Mouse (Mus musculus): ENCODE measurements around the gene Hist2h2ab. TPM values are rescaled to one million over a fixed set of nuclear protein-coding genes. Genes with fewer than 3 reads are reported as not detected.
"Not testable (repeated sequence)": the region's sequence is repeated elsewhere in the genome, so short reads cannot be mapped to it uniquely, and the experiment has no call there.

Hist2h2ab gene
- 1 to 10 TPM in 2 of 4 experiments, under 1 TPM in 1, not detected in 1; 0.65 to 2.3 (median 1.3) TPM for total RNA-seq (2022)

GRCm38 (mm10) chr3:96219661-96220130 lies at the start of gene Hist2h2ab, which contains the start of gene Bola1:
TSS of gene Hist2h2ab (plus strand) at chr3:96219865.
TSS of gene Bola1 (minus strand) at chr3:96219709.
- peak; percentile 41 to 64 for DNase-seq (ENCODE audit: low spot score in 2 of 2)

- no peak for DNase-seq (ENCODE audit: low spot score in 2 of 2)
Measured at GRCm38 (mm10) chr3:96170276-96170675, 49.4 kb upstream of the Hist2h2ab start.

DNA sequence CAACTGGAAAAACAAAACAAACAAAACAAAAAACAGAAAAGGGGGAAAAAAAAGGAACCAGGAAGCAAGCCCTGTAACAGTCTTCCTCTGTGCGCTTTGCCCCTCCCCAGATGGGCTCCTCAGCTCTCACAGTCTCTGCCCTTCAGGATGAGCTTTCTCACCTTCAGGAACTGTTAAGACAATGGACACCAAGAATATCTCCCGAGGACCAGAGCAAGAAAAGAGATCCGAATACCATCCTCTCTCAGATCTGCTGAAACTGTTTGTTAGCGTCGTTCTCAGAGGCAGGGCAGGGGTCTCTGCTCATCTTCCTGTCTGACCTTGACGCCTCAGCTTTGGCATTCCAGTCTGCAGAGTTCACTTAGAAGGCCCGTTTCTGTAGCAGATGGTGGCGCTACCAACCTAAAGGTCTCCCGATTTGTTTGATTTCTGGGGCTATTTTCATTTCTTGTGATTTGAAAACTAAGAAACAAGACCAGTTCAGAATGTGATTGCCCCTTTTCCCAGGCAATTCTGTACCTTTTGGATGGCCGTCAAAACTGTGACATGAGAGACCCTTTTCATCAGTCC lies 48.6 kb upstream of the Hist2h2ab start:
- no peak for DNase-seq (ENCODE audit: low spot score in 2 of 2)

DNA sequence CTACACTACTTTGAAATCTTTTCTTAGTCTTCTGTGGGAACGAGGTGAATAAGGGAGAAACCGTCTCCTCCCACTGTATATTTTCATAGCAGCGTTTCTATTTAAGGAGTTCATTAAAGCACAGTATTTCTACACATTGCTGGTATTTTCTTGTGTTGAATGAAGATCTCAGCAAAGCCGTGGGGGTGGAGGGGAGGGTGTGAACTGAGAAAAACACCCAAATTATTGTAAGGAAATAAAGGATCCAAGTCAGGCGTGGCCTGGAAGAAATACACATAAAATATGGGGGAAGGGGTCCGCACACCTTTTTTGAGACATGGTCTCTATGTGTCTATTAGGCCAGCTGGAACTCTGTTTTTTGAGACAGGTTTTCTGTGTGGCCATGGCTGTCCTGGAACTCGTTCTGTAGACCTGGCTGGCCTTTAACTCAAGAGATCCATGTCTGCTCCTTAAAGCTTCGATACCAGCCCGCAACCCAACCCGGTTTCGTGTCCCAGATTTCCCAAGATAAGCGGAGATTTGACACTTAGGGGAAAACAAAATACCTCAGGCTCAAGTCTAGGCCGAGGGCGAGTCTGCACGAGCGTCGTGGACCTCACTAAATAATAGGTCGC lies 48.0 kb upstream of the Hist2h2ab start:
- no peak for DNase-seq (ENCODE audit: low spot score in 2 of 2)

- DNase-seq (ENCODE audit: low spot score in 2 of 2), result peak; percentile 67 to 75
Measured at GRCm38 (mm10) chr3:96172197-96173178, 47.2 kb upstream of the Hist2h2ab start, which contains the start of gene Sf3b4. TSS of gene Sf3b4 (plus strand) at chr3:96172332.

GRCm38 (mm10) chr3:96173185-96173584 lies 46.5 kb upstream of the Hist2h2ab start:
- no peak for DNase-seq (ENCODE audit: low spot score in 2 of 2)

GRCm38 (mm10) chr3:96174042-96174441 lies 45.6 kb upstream of the Hist2h2ab start:
- DNase-seq (ENCODE audit: low spot score in 2 of 2), result not testable (repeated sequence)

DNA sequence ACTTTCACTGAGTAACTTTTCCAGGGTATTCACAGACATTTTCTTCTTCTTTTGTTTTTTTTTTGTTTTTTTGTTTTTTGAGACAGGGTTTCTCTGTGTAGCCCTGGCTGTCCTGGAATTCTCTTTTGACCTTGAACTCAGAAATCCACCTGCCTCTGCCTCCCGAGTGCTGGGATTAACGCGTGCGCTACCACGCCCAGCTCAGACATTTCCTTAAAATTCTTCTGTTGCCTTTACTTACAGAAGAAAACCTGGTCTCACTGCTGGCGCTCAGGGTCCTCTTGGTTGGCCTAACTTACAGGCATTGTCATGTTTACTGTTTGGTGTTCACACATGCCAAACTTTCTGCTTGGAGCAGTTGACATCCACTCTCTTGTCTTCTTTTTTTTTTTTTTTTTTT lies 44.4 kb upstream of the Hist2h2ab start:
- no peak for DNase-seq (ENCODE audit: low spot score in 2 of 2)

DNA sequence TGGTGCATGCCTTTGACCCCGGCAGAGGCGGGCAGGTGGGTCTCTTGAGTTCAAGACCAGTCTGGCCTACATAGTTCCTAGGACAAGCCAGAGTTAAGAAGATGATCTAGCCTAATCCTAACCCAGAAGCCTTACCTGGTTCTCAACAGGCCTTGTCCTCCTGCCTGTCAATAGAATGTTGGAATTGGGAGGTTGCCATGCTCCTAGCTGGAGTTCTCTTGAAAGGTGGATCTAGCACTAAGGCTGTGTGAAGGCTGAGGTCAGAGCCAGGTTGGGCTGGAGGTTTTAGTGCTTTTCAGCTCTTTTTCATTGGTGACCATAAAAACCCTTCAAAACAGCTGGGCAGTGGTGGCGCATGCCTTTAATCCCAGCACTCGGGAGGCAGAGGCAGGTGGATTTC lies 41.2 kb upstream of the Hist2h2ab start:
- DNase-seq (ENCODE audit: low spot score in 2 of 2), result no peak

DNA sequence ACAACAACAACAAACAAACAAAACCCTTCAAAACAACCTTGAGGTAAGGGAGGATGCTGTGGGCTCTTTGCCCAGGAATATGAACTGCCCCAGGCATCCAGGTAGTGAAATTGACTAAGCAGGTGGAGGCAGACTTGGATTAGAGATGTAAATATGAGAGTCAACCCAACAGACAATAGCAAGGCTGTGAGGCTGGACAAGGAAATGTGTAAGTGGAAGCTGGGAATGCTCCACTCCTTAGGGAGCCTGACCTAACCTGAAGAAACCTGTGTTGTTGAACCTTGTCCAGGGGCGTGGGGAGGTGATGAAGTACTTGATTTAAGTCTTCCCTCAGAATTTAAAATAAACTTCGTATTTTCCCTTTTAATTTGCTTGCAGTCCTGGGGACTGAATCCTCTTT lies 40.8 kb upstream of the Hist2h2ab start:
- DNase-seq (ENCODE audit: low spot score in 2 of 2), result no peak

- peak; percentile 32 to 52 for DNase-seq (ENCODE audit: low spot score in 2 of 2)
Measured at GRCm38 (mm10) chr3:96179531-96179930, 40.1 kb upstream of the Hist2h2ab start.

GRCm38 (mm10) chr3:96180727-96181477 lies 38.8 kb upstream of the Hist2h2ab start, which contains the start of gene Sv2a:
TSS of gene Sv2a (plus strand) at chr3:96181151.
- no peak for DNase-seq (ENCODE audit: low spot score in 2 of 2)

DNA sequence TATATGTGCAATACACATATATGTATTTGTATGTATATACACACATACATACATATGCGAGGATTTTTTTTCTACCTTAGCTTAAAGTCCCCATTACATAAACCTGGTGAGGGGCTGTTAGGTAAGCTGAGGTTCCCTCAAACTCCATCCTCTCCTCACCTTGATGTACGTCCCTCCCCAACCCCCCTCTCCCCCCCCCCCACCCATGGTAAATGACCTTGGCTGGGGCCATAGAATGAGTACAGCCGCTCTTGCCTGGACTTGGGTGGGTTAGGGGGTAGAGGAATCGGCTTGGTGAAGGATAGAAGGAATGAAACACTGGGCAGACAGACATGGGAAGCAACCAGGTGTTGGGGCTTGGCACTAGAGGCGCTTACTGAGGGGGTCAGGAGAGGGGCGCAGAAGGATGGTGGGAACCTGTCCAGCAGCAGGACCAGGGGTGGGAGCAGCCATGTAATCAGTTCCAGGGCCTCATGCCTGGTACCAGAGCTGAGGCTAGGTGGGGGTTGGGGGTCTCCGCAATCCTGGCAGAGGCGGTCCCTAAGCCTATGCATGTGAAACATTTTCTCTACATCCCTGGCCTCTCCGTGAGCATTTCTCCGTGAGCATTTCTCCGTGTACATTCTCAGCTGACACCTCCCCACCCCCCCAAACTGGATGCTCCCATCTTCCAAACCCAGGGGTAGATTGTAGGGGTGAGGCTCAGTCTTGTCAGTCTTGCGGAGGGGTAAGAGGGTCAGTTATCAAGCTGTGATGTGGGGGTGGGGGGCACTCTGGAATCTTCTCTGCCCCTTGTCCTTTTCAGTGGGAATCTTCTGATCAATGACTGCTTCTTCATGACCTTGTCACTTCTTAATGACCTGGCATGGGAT lies 37.9 kb upstream of the Hist2h2ab start:
- DNase-seq (ENCODE audit: low spot score in 2 of 2), result no peak

GRCm38 (mm10) chr3:96182382-96182776 lies 37.3 kb upstream of the Hist2h2ab start:
- no peak for DNase-seq (ENCODE audit: low spot score in 2 of 2)

- no peak for DNase-seq (ENCODE audit: low spot score in 2 of 2)
Measured at GRCm38 (mm10) chr3:96192977-96193376, 26.7 kb upstream of the Hist2h2ab start.

- DNase-seq (ENCODE audit: low spot score in 2 of 2), result no peak
Measured at GRCm38 (mm10) chr3:96194966-96195365, 24.7 kb upstream of the Hist2h2ab start.

DNA sequence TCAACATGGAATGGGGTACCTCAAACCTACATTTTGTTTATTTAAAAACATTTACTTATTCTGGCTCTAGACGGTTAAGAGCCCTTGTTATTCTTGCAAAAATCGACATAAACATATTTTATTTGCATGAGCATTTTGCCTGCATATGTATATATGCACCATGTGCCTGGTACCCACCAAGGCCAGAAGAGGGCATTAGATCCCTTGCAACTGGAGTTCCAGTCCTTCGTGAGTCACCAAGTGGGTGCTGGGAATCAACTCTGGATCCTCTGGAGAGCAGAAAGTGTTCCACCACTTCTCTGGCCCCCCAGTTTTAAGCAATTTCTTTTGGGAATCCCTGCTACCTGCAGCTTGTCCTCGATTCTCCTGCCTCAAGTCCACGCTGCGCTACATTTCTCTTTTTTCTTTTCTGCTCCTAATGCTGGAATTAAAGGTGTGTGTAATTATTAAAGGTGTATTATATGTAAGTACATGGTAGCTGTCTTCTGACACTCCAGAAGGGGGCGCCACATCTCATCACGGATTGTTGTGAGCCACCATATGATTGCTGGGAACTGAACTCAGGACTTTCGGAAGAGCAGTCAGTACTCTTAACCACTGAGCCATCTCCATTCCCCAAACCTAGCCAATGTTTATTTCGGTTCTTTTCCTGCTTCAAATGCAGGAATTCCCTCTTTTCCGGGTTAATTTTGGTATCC lies 23.9 kb upstream of the Hist2h2ab start:
- DNase-seq (ENCODE audit: low spot score in 2 of 2), result no peak

DNA sequence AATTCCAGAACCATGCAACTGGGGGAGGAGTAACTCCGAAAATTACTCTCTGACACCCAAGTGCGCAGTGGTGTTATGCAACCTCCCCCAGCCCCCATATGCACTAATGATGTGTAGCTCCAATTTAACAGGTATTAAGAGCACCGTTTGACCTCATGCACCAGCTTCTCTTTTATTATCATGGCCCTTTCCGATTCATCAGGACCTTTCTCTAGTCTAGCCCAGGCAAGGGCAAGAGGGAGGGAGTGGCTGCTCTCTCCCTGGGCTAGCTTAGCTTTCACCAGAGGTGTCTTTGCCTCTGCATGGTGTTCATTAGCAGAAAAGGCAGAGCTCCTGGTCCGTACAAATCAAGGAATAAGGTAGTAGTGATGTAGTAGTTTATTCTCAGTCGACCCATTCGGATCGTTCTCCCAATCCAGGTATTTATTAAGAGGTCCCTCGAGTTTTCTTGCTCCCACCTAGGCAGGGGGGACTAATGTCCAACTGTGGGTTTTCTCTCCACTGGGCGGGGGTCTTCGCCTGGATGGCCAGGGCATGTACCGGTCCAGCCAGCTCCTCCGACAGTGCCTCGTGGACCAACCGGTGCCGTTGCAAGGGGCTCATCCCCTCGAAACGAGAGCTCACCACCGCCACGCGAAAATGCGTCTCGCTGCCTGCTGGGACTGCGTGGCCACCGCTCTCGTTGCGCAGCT lies 23.1 kb upstream of the Hist2h2ab start:
- DNase-seq (ENCODE audit: low spot score in 2 of 2), result no peak
